Mouse (Mus musculus) kidney, postnatal 14 days (tissue): ENCODE measurements at regions not wholly inside any gene's neighbourhood (a gene's known extent, or its start where the extent isn't known, plus 50 kb on each side); places are given as distances from the start of the nearest gene placed in this dataset.

Source experiments
- DNase-seq: peaks from one replicate; pipeline ENCODE4 v3.0.0; 2022; ENCODE audit warnings: mixed read lengths

DNA sequence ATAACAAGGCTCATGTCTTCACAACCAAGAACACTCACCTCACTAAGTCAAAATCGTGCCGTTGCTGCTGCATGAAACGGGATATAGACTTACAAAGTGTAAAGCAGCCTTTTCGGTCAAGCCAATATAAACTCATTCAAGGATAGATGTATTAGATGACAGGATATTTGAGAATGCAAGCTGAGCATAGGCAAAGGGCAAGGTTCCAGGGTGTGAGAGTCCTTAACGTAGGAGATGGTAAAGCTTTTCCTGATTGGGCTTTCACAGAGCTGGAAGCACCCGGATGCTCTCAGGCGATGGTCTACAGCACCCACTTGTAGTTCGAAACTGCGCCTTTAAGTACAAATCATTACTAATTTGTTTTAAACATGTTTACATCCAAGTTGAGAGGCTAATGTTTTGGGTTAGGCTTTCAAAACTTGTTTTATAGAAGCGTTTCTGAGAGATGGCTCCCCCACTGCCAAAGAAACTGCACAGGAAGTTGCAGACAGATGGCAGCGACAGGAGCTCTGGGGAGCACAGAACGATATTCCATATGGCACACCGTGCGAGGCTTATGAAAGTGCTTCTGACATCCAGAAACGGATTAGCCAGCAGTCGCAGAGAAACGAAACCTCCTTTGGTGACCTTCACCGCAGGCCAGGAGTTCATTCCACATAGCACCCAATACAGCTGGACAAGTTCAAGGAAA, 54.1 kb upstream of the Rell1 start:
- no peak for DNase-seq

- no peak for DNase-seq
These were observed 54.6 kb upstream of the Rell1 start for GRCm38 (mm10) chr5:64023324-64023650.

DNA sequence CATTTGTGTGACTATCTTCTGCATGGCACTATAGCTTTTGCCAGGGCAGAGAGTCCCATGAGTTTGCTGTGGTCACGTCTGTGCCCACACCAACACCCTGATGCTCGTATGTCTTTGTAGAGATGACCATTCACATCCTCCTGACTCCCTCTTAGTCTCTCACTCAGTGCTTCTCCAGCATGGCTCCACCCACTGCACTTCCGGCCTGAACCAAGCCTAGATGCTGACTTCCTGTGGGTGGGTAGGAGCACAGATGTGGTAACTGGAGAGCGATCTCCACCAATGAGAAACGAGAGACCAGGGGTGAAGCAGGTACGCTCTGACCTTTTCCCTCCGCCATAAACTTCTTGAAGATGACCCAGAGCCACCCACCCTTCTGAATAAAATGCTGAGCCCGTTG, 55.7 kb upstream of the Rell1 start:
- no peak for DNase-seq

GRCm38 (mm10) chr5:64027733-64028132, 59.0 kb upstream of the Rell1 start:
- DNase-seq, result no peak

DNA sequence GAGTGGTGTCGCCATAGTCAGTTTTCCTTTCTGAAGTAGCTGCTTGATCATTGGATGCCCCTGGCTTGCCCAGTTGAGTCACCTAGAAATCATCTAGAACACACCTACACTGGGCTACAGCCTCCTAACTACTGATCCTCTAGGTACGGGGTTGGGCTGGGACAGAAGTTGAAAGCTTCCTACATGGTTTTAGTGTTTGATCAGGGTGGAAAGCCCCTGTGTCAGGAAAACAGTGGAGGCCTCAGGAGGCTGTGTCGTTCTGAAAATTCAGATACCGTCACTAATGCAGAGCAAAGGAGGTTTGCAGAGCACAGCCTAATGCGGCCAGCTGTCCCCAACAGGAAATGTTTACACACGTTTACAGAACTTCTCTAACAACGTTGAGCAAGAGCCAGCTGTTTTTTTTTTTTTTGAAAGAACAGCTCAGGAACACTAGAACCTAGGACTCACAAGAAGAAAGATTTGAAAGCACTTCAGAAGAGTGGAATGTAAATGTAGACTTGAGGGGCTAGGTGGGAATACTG, 61.0 kb upstream of the Rell1 start:
- DNase-seq, result no peak

DNA sequence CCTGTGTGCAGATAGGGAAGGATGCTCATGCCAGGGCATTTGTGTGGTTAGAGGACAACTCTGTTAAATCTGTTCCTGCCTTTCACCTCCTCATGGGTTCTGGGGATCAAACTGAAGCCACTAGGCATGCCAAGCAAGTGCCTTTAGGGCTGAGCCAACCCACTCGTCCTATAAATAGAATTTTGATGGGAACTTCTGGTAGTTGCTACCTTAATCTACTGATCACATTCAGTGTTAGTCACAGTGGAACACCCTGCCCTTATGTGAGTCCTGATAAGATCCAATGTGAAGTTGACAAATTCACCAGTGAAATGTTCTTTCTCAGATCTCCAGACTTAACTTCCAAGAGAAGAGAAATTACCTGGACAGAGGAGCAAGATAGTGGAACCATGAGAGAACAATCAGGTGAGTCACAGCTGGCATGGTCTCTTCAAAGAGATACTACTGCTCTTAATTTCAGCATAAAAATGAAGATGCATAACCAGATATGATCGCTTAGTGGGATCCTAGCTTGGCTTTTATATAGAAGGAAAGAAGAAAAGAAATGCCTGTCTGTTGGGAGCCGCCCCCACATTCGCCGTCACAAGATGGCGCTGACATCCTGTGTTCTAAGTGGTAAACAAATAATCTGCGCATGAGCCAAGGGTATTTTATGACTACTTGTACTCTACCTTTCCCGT, 61.7 kb upstream of the Rell1 start:
- peak; percentile 34 for DNase-seq

GRCm38 (mm10) chr5:64038394-64038793, 54.4 kb upstream of the Pgm2 start:
- DNase-seq, result no peak

DNA sequence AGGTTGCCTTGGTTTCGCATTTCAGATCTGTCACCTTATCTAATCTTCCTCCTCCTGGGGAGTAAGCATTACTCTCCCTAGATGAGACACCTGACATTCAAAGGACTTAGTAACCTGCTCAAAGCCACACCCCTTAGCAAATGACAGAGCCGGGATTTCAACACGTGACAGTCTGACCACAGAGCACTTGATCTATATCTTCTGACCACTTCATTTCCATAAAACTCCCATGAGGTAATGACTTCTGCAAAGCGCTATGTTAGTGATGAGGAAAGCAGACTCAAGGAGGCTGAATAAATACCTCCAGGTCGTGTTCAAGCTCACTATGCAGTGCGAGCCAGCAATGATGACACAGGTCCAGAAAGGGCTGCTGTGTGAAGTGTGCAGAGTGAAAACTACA, 52.1 kb upstream of the Pgm2 start:
- no peak for DNase-seq
